Mouse (Mus musculus) liver, embryonic 14.5 days (tissue): ENCODE measurements around the gene Prl7c1. TPM values are rescaled to one million over a fixed set of nuclear protein-coding genes. Genes with fewer than 3 reads are reported as not detected.

Source experiments
- polyA plus RNA-seq, 2 experiments: library from polyadenylated mRNA; depleted of rRNA in 1 of 2; stranded (reverse) in 1 of 2; unstranded in 1 of 2; fragments of >200 nt; fragmentation: Nextera tagmentation in 1 of 2; extraction: Ambion mirVana in 1 of 2; gene quantifications; 2 replicates each; pipeline versions ENCODE4 v1.2.1 to v1.2.3; 2012 to 2014

Gene Prl7c1
- polyA plus RNA-seq, 2 experiments, result not detected

Other genes starting within 250 kb of the Prl7c1 start
- gene Prl8a9, start 216.2 kb downstream of the Prl7c1 start, polyA plus RNA-seq (2012; rRNA removed), result not detected in 2 replicates
- not detected in 2 replicates for gene Prl8a9, start 216.2 kb downstream of the Prl7c1 start, polyA plus RNA-seq (2014; fragmentation: Nextera tagmentation; extraction: Ambion mirVana)
- gene Prl8a1, start 198.6 kb downstream of the Prl7c1 start, polyA plus RNA-seq (2012; rRNA removed), result not detected in 2 replicates
- not detected in 2 replicates for gene Prl8a1, start 198.6 kb downstream of the Prl7c1 start, polyA plus RNA-seq (2014; fragmentation: Nextera tagmentation; extraction: Ambion mirVana)
- not detected in 2 replicates for gene Prl7b1, start 170.2 kb downstream of the Prl7c1 start, polyA plus RNA-seq (2012; rRNA removed)
- gene Prl7b1, start 170.2 kb downstream of the Prl7c1 start, polyA plus RNA-seq (2014; fragmentation: Nextera tagmentation; extraction: Ambion mirVana), result not detected in 2 replicates
- not detected in 2 replicates for gene Prl7a1, start 138.3 kb downstream of the Prl7c1 start, polyA plus RNA-seq (2012; rRNA removed)
- not detected in 2 replicates for gene Prl7a1, start 138.3 kb downstream of the Prl7c1 start, polyA plus RNA-seq (2014; fragmentation: Nextera tagmentation; extraction: Ambion mirVana)
- 0.02 TPM in 1 of 2 replicates, not detected in the other for gene Prl7a2, start 112.8 kb downstream of the Prl7c1 start, polyA plus RNA-seq (2012; rRNA removed)
- gene Prl7a2, start 112.8 kb downstream of the Prl7c1 start, polyA plus RNA-seq (2014; fragmentation: Nextera tagmentation; extraction: Ambion mirVana), result not detected in 2 replicates
- gene Prl7d1, start 64.1 kb downstream of the Prl7c1 start, polyA plus RNA-seq (2012; rRNA removed), result not detected in 2 replicates
- gene Prl7d1, start 64.1 kb downstream of the Prl7c1 start, polyA plus RNA-seq (2014; fragmentation: Nextera tagmentation; extraction: Ambion mirVana), result not detected in 2 replicates
- not detected in 2 replicates for gene Prl2a1, start 20.9 kb upstream of the Prl7c1 start, polyA plus RNA-seq (2012; rRNA removed)
- not detected in 2 replicates for gene Prl2a1, start 20.9 kb upstream of the Prl7c1 start, polyA plus RNA-seq (2014; fragmentation: Nextera tagmentation; extraction: Ambion mirVana)
- gene Prl2c1, start 68.5 kb upstream of the Prl7c1 start, polyA plus RNA-seq (2012; rRNA removed), result not detected in 2 replicates
- not detected in 2 replicates for gene Prl2c1, start 68.5 kb upstream of the Prl7c1 start, polyA plus RNA-seq (2014; fragmentation: Nextera tagmentation; extraction: Ambion mirVana)
- not detected in 2 replicates for gene Prl4a1, start 235.4 kb upstream of the Prl7c1 start, polyA plus RNA-seq (2012; rRNA removed)
- gene Prl4a1, start 235.4 kb upstream of the Prl7c1 start, polyA plus RNA-seq (2014; fragmentation: Nextera tagmentation; extraction: Ambion mirVana), result not detected in 2 replicates